Mouse (Mus musculus) bone marrow, adult 2 months (tissue): Measurements from ENCODE around the gene Fam83c.

Experiments
- CTCF ChIP-seq: fragments of 200-500 bp; IDR thresholded peaks from 2 replicates; pipeline ENCODE4 v1.5.1; 2011; ENCODE audit warnings: low read length, control low read depth; ENCODE audit not compliant: control insufficient read depth, insufficient read depth
- POLR2A ChIP-seq: fragments of 200-500 bp; IDR thresholded peaks from 2 replicates; pipeline ENCODE4 v1.6.1; 2011; ENCODE audit warnings: low read depth, mild to moderate bottlenecking, control low read depth, low read length, borderline replicate concordance; ENCODE audit not compliant: control insufficient read depth

GRCm38 (mm10) chr2:155794674-155795445, 39.8 kb downstream of the Fam83c start:
- no peak for TF ChIP-seq CTCF
- TF ChIP-seq POLR2A, result no peak
